Mouse (Mus musculus): ENCODE results near the gene Tmem235. TPM values are rescaled to one million over a fixed set of nuclear protein-coding genes. Genes with fewer than 3 reads are reported as not detected.

The Tmem235 gene
- total RNA-seq, 2 experiments from 2014 or later, result not detected

- no peak for DNase-seq (ENCODE audit: low spot score in 2 of 2)
- Histone ChIP-seq H3K27ac (no peak overlapping the region), H3K4me3 (no peak overlapping the region)
- no peak for TF ChIP-seq CTCF (conservative IDR thresholded peaks at IDR 0.05)
These were observed 3.1 kb upstream of the Tmem235 start for GRCm38 (mm10) chr11:117857462-117857861.

DNA sequence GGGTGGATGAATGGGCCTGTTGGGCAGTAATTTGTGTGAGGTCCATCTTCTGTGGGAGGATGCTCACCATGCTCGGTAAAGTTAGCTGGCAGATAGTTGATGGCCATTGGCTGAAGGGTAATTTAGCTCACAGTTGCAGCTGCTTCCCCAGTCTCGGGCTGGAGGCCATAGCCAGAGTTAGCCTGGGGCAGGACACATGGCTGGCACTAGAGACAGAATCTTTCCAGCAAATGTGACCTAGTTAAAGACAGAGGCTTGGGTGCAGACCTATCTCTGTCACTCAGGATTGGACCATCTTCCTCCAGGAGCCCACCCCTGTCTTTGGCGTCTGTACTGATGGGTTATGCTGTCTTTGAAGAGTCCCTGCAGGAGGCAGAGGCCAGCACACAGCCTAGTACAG lies 2.2 kb upstream of the Tmem235 start:
- no peak overlapping the region for H3K27ac ChIP-seq
- no peak for DNase-seq (ENCODE audit: low spot score in 2 of 2)
- H3K4me3 ChIP-seq, result no peak overlapping the region
- no peak for TF ChIP-seq CTCF (conservative IDR thresholded peaks at IDR 0.05)

DNA sequence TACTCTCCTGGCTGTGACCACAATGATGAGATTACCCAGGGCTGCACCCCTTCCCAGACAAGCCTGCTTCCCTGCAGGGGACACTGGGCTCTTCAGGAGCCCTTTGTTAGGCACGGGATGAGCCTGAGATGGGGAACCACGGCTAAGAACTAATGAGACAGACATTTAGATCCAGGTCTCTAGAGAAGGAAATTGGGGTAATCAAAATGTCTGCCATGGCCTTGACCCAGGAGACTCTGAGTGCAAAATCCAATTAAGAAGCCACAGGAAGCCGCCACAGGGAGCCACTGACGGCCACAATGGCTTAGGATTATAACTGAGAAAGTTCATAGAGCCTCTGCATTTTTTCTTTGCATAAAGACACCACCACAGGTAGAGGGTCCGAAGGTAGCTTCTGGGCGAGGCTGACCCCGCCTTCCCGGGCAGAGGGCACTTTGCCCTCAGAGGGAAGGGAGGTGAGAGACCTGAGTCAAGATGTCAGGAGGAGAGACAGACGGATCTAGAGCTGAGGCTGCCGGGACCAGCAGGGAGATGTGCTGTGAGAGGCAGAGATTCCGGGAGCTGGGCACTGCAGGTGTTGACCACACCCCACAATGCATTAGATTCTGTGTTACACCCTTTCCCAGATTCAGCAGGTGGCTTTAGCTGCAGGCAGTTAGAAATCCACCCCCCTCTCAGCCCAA lies 2.8 kb downstream of the Tmem235 start:
- Histone ChIP-seq H3K27ac (no peak overlapping the region), H3K4me3 (no peak overlapping the region)
- DNase-seq (ENCODE audit: low spot score in 2 of 2), result no peak
- TF ChIP-seq CTCF (conservative IDR thresholded peaks at IDR 0.05), result no peak

DNA sequence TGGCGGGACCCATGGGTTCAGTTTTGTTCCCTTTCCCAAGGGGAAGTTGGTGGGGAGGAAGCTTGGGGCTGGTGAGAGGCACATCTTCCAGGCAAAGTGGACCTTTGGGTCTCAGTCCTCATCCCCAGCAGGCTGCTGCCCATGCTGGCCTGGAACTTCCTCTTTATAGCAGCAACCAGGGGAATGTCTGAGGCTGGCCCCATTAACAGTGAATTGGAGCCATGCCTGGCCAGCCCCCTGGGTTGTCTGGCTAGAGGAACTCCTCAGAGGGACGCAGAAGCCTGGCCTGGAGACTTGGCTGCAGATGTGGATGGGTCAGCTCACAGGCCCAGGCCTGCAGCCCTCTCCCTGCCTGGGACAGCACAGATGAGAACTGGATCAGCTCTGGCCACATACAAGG lies 4.3 kb downstream of the Tmem235 start:
- TF ChIP-seq CTCF (conservative IDR thresholded peaks at IDR 0.05), result no peak
- H3K4me3 ChIP-seq, result no peak overlapping the region
- DNase-seq (ENCODE audit: low spot score in 2 of 2), result no peak
- H3K27ac ChIP-seq, result no peak overlapping the region

GRCm38 (mm10) chr11:117865988-117866387 lies 5.4 kb downstream of the Tmem235 start:
- Histone ChIP-seq H3K27ac (no peak overlapping the region), H3K4me3 (no peak overlapping the region)
- DNase-seq (ENCODE audit: low spot score in 2 of 2), result no peak
- no peak for TF ChIP-seq CTCF (conservative IDR thresholded peaks at IDR 0.05)

- peak; percentile 98 for TF ChIP-seq CTCF (conservative IDR thresholded peaks at IDR 0.05)
- Histone ChIP-seq H3K4me3 (no peak overlapping the region), H3K27ac (peak overlapping the region; percentile 52; the same call in 1 of the 2 replicates)
- DNase-seq (ENCODE audit: low spot score in 2 of 2), result peak; percentile 72 to 81
These were observed 10.3 kb downstream of the Tmem235 start for GRCm38 (mm10) chr11:117870688-117871365.

GRCm38 (mm10) chr11:117871376-117871775 lies 10.8 kb downstream of the Tmem235 start:
- Histone ChIP-seq H3K27ac (peak overlapping the region; percentile 52; the same call in 1 of the 2 replicates), H3K4me3 (no peak overlapping the region)
- TF ChIP-seq CTCF (conservative IDR thresholded peaks at IDR 0.05), result no peak
- DNase-seq (ENCODE audit: low spot score in 2 of 2), result no peak

DNA sequence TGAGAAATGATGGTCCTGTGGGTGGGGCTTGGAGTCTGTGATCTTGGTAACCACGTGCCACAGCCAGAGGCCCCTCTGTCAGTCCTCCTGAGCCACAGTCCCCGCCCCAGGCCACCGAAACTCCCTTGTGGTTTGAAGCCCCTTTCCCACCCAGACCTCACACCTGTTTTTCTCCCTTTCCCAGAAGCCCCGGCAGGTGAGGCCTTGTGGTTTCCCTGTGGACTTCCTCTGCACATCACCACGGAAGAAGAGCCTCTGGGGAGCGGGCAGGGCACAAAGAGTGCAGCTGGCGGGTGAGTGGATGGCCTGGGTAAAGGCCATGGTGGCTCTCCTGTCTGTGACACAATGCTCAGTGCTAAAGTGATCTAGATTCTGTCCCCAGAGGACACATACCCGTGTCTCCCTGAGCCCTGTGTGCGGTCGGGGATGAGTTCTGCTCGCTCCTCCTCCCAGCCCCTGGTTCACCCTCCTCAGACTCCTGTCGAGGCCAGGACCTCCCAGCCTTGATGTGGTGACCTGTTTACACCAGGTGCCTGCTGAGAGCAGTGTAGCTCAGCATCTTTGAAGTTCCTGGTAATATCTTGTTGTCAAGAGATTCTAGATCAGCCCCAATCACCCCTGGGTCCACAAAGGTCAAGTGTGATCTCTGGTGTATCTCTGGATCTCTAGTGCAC lies 11.5 kb downstream of the Tmem235 start:
- H3K27ac ChIP-seq, result no peak overlapping the region
- no peak for TF ChIP-seq CTCF (conservative IDR thresholded peaks at IDR 0.05)
- H3K4me3 ChIP-seq, result no peak overlapping the region
- no peak for DNase-seq (ENCODE audit: low spot score in 2 of 2)

- peak; percentile 74 to 82 for DNase-seq (ENCODE audit: low spot score in 2 of 2)
- peak within 1 kb of the TSS; percentile 90 for H3K27ac ChIP-seq
These were observed 12.5 kb downstream of the Tmem235 start, which contains the start of gene Tha1 for GRCm38 (mm10) chr11:117872861-117873608. Gene Tha1, minus strand, starts transcription at chr11:117873481.

DNA sequence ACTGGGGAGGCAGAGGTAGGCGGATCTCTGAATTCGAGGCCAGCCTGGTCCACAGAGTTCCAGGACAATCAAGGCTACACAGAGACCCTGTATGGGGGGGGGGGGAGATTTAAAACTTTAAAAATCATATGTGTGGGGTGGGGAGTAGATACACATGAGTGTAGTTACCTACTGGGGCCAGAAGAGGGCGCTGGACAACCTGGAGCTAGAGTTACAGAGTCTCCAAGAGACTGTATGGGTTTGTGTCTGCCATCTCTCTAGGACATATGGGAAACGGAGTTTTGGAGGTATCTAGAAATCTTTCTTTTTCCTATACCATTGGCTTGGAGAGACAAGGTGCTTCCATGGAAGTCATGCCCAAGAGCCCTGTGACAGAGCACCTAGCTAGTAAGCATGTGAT lies 13.9 kb downstream of the Tmem235 start:
- H3K4me3 ChIP-seq, result no peak overlapping the region
- no peak overlapping the region for H3K27ac ChIP-seq
- TF ChIP-seq CTCF (conservative IDR thresholded peaks at IDR 0.05), result peak; percentile 68
- DNase-seq (ENCODE audit: low spot score in 2 of 2), result no peak

More at GRCm38 (mm10) chr11:117872861-117873608, 12.5 kb downstream of the Tmem235 start, which contains the start of gene Tha1:
- no peak for TF ChIP-seq CTCF (conservative IDR thresholded peaks at IDR 0.05)
- peak within 1 kb of the TSS; percentile 86 for H3K4me3 ChIP-seq

DNA sequence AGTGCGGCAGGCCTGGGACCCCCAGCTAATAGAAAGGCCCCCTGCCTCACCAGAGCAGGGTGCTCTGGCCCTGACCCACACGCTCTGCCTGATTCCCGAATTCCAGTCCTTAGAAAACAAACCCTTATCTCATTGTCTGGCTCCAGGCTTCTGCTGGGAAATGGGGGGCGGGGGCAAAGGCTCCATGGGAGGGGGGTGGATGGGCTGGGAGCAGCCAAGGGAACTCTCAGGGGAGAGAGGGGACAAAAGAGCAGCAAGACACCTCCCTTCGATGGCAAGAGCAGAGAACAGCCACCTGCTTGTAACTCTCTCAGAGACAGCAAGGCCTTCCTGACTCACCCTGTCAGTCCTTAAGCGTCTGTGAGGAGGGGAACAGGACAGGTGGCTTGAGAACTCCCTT lies 15.1 kb downstream of the Tmem235 start:
- Histone ChIP-seq H3K4me3 (no peak overlapping the region), H3K27ac (no peak overlapping the region)
- DNase-seq (ENCODE audit: low spot score in 2 of 2), result no peak
- TF ChIP-seq CTCF (conservative IDR thresholded peaks at IDR 0.05), result no peak

DNA sequence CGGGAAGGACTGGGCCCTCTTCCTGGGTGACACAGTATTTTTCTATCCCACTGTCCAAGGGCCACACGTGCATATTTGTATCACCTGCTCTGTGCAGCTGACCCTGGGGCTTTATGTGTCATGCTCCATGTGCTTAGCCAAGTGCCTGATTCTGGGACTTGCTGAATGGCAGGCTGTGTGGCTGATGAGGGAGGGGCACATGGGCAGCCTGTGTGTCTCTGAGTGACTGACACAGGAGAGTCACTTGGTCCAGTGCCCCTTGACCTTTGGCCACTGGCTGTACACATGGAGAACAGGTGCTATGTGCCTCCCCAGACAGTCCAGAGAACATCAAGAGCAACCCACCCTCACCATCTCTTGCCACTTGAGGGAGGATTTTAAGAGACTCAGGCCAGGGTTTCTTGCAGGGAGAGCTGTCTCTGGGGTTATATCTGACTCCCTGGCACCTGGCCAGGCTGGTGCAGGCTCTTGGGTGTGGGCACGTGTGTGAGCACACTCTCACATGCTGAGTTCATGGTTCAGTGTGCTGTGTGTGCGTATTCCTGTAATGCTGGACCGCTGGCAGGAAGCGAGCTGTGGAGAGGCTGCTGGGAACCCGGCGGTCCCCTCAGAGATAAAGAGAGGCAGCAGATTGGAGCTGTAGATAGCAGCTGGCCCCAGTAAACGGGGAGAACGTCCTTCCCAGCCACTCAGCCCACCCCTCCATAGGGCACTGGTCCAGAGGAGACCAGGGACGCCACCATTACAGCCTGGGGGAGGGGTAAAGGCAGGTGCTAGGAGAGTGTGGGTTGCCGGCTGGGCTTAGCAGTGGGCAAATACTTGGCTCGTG lies 17.6 kb downstream of the Tmem235 start:
- peak in 1 of 2 experiments; percentile 50 for DNase-seq (ENCODE audit: low spot score in 2 of 2)
- H3K4me3 ChIP-seq, result peak overlapping the region; percentile 28; the same call in 1 of the 2 replicates
- TF ChIP-seq CTCF (conservative IDR thresholded peaks at IDR 0.05), result no peak
- H3K27ac ChIP-seq, result peak overlapping the region; percentile 70

Measured in layer of hippocampus, adult 2 months (tissue).